Mouse (Mus musculus) cortical plate, adult 2 months (tissue): ENCODE measurements around the gene Rbl1. TPM values are rescaled to one million over a fixed set of nuclear protein-coding genes. Genes with fewer than 3 reads are reported as not detected.

Source experiments
- H3K27ac ChIP-seq: fragments of 200-500 bp; 2 replicates; pipeline ENCODE4 v1.5.1; 2012; ENCODE audit warnings: low read length, control low read depth, inconsistent platforms; ENCODE audit not compliant: insufficient read depth
- H3K4me1 ChIP-seq: fragments of 200-500 bp; 2 replicates; pipeline ENCODE4 v1.6.1; 2011; ENCODE audit warnings: low read length; ENCODE audit not compliant: control insufficient read depth, insufficient read depth
- H3K4me3 ChIP-seq: fragments of 200-500 bp; 2 replicates; pipeline ENCODE4 v1.5.1; 2011; ENCODE audit warnings: mild to moderate bottlenecking, low read length, control low read depth; ENCODE audit not compliant: insufficient read depth
- CTCF ChIP-seq: fragments of 200-500 bp; IDR thresholded peaks from 2 replicates; pipeline ENCODE4 v1.5.1; 2011; ENCODE audit warnings: mild to moderate bottlenecking, control low read depth, low read length; ENCODE audit not compliant: insufficient read depth; ENCODE audit errors: extremely low read depth
- POLR2A ChIP-seq: fragments of 200-500 bp; IDR thresholded peaks from 2 replicates; pipeline ENCODE4 v1.6.1; 2011; ENCODE audit warnings: mild to moderate bottlenecking, low read length, control low read depth; ENCODE audit not compliant: insufficient read depth; ENCODE audit errors: extremely low read depth
- polyA plus RNA-seq: library from polyadenylated mRNA; depleted of rRNA; stranded (reverse); fragments of >200 nt; gene quantifications from 2 replicates; pipeline ENCODE4 v1.2.3, GENCODE M21; 2012

Gene Rbl1
- polyA plus RNA-seq, 1 experiment, result 2.0 TPM

GRCm38 (mm10) chr2:157135529-157136120, 68.7 kb downstream of the Rbl1 start:
- Histone ChIP-seq H3K27ac (no peak overlapping the region), H3K4me3 (peak overlapping the region; percentile 94), H3K4me1 (no peaks in the 10 kb centered on the region)
- TF ChIP-seq CTCF, result no peak
- no peak for TF ChIP-seq POLR2A

- TF ChIP-seq POLR2A (no peak), CTCF (no peak)
- Histone ChIP-seq H3K27ac (no peak within 1 kb of the TSS; the same call in 1 of the 2 replicates), H3K4me3 (peak within 1 kb of the TSS; percentile 94), H3K4me1 (no peaks in the 10 kb centered on the region)
These were observed 69.3 kb downstream of the Rbl1 start, which contains the start of gene Samhd1 for GRCm38 (mm10) chr2:157135014-157135413. TSS of gene Samhd1 (minus strand) at chr2:157135265.

GRCm38 (mm10) chr2:157134479-157134931, 69.8 kb downstream of the Rbl1 start:
- no peaks in the 10 kb centered on the region for H3K4me1 ChIP-seq
- no peak overlapping the region for H3K27ac ChIP-seq
- no peak for TF ChIP-seq POLR2A
- TF ChIP-seq CTCF, result no peak
- peak overlapping the region; percentile 94 for H3K4me3 ChIP-seq

- Histone ChIP-seq H3K4me1 (no peaks in the 10 kb centered on the region), H3K4me3 (peak overlapping the region; percentile 94), H3K27ac (no peak overlapping the region)
- TF ChIP-seq POLR2A (no peak), CTCF (no peak)
These were observed 70.4 kb downstream of the Rbl1 start for GRCm38 (mm10) chr2:157133769-157134478.

- H3K27ac ChIP-seq, result no peak overlapping the region
- no peak for TF ChIP-seq CTCF
- TF ChIP-seq POLR2A, result no peak
- H3K4me3 ChIP-seq, result no peak overlapping the region
- no peaks in the 10 kb centered on the region for H3K4me1 ChIP-seq
These were observed 71.4 kb downstream of the Rbl1 start for GRCm38 (mm10) chr2:157132686-157133540.

- Histone ChIP-seq H3K4me3 (no peak overlapping the region), H3K27ac (no peak overlapping the region), H3K4me1 (no peaks in the 10 kb centered on the region)
- TF ChIP-seq POLR2A (no peak), CTCF (no peak)
These were observed 72.2 kb downstream of the Rbl1 start for GRCm38 (mm10) chr2:157132086-157132485.

- Histone ChIP-seq H3K4me3 (no peak overlapping the region), H3K27ac (no peak overlapping the region), H3K4me1 (no peaks in the 10 kb centered on the region)
- TF ChIP-seq CTCF (no peak), POLR2A (no peak)
These were observed 73.4 kb downstream of the Rbl1 start for GRCm38 (mm10) chr2:157130813-157131514.

- no peak overlapping the region for H3K27ac ChIP-seq
- H3K4me1 ChIP-seq, result no peaks in the 10 kb centered on the region
- H3K4me3 ChIP-seq, result no peak overlapping the region
- no peak for TF ChIP-seq POLR2A
- no peak for TF ChIP-seq CTCF
These were observed 74.7 kb downstream of the Rbl1 start for GRCm38 (mm10) chr2:157129601-157130164.

GRCm38 (mm10) chr2:157129096-157129495, 75.2 kb downstream of the Rbl1 start:
- TF ChIP-seq POLR2A (no peak), CTCF (no peak)
- H3K4me3 ChIP-seq, result no peak overlapping the region
- no peaks in the 10 kb centered on the region for H3K4me1 ChIP-seq
- H3K27ac ChIP-seq, result no peak overlapping the region

GRCm38 (mm10) chr2:157128072-157128471, 76.3 kb downstream of the Rbl1 start:
- no peak overlapping the region for H3K4me3 ChIP-seq
- no peaks in the 10 kb centered on the region for H3K4me1 ChIP-seq
- no peak overlapping the region for H3K27ac ChIP-seq
- no peak for TF ChIP-seq POLR2A
- peak; percentile 37 for TF ChIP-seq CTCF
